Mouse (Mus musculus) brain, embryonic 14.5 days (tissue): Measurements from ENCODE around the gene Wdfy2.

ENCODE experiments used
- CTCF ChIP-seq: fragments of 200-500 bp; IDR thresholded peaks from 2 replicates; pipeline ENCODE4 v1.5.1; 2012; ENCODE audit warnings: inconsistent platforms, mild to moderate bottlenecking, moderate library complexity, borderline replicate concordance; ENCODE audit not compliant: insufficient read depth, insufficient read length; ENCODE audit errors: extremely low read depth
- POLR2A ChIP-seq: fragments of 200-500 bp; IDR thresholded peaks from 2 replicates; pipeline ENCODE4 v1.6.1; 2012; ENCODE audit warnings: mild to moderate bottlenecking, inconsistent platforms, borderline replicate concordance; ENCODE audit not compliant: poor library complexity, insufficient read depth, insufficient read length, severe bottlenecking; ENCODE audit errors: extremely low read depth

GRCm38 (mm10) chr14:62892771-62893641 lies 55.5 kb downstream of the Wdfy2 start:
- TF ChIP-seq CTCF (no peak), POLR2A (no peak)
